Mouse (Mus musculus) thymus, adult 2 months (tissue): ENCODE results near the gene Sept9.

Experiments
- CTCF ChIP-seq: fragments of 200-500 bp; IDR thresholded peaks from 2 replicates; pipeline ENCODE4 v1.5.1; 2012; ENCODE audit warnings: mild to moderate bottlenecking, control low read depth, low read length, moderate library complexity, borderline replicate concordance; ENCODE audit not compliant: control insufficient read depth, poor library complexity, insufficient read depth; ENCODE audit errors: extremely low read depth
- POLR2A ChIP-seq: fragments of 200-500 bp; IDR thresholded peaks from 2 replicates; pipeline ENCODE4 v1.6.1; 2012; ENCODE audit warnings: mild to moderate bottlenecking, low read length, control low read depth, moderate library complexity; ENCODE audit not compliant: control insufficient read depth, poor library complexity, insufficient read depth; ENCODE audit errors: extremely low read depth

GRCm38 (mm10) chr11:117278514-117278913, 79.1 kb downstream of the Sept9 start:
- TF ChIP-seq CTCF (no peak), POLR2A (no peak)
